Mouse (Mus musculus): ENCODE results near the gene Idh1. TPM values are rescaled to one million over a fixed set of nuclear protein-coding genes. Genes with fewer than 3 reads are reported as not detected.

Gene Idh1
- total and polyA plus RNA-seq, 2 experiments from 2014 or later, result 37.6 to 58.5 TPM

- no peak for TF ChIP-seq CTCF (IDR thresholded peaks at IDR 0.05; ENCODE audit: low read depth)
- TF ChIP-seq EP300 (IDR thresholded peaks at IDR 0.05; ENCODE audit: low read depth), result no peak
- DNase-seq (ENCODE audit: low spot score), result no peak
These were observed 9.4 kb downstream of the Idh1 start for GRCm38 (mm10) chr1:65176912-65177311.

GRCm38 (mm10) chr1:65176171-65176570, 10.1 kb downstream of the Idh1 start:
- H3K36me3 ChIP-seq (replicated peaks; ENCODE audit: control insufficient read depth, insufficient read depth, low read length), result peaks cover 28% of the 10 kb centered on the region
- H3K9ac ChIP-seq (replicated peaks; ENCODE audit: low read depth, low read length), result no peak overlapping the region
- WGBS, result 67% methylated on average over 4 of the region's 4 CpGs
- H3K4me2 ChIP-seq (ENCODE audit: low read depth, low read length), result no peak overlapping the region
- no peak overlapping the region for H3K4me3 ChIP-seq (ENCODE audit: low read depth, low read length)
- no peak for DNase-seq (ENCODE audit: low spot score)
- peaks cover 9% of the 10 kb centered on the region; the same call in 1 of the 2 replicates for H3K4me1 ChIP-seq (ENCODE audit: control insufficient read depth, insufficient read depth)
- no peak for ATAC-seq (ENCODE audit: insufficient read depth, low read depth)
- no peaks in the 10 kb centered on the region for H3K9me3 ChIP-seq (replicated peaks; ENCODE audit: control insufficient read depth, low read length)
- H3K27ac ChIP-seq (ENCODE audit: low read depth), result no peak overlapping the region
- TF ChIP-seq EP300 (IDR thresholded peaks at IDR 0.05; ENCODE audit: low read depth), result no peak
- no peak for TF ChIP-seq CTCF (IDR thresholded peaks at IDR 0.05; ENCODE audit: low read depth)
- H3K27me3 ChIP-seq (ENCODE audit: control insufficient read depth, insufficient read depth, low read length), result no peaks in the 10 kb centered on the region

More at GRCm38 (mm10) chr1:65176912-65177311, 9.4 kb downstream of the Idh1 start:
- no peaks in the 10 kb centered on the region for H3K9me3 ChIP-seq (replicated peaks; ENCODE audit: control insufficient read depth, low read length)
- no peak overlapping the region for H3K4me3 ChIP-seq (ENCODE audit: low read depth, low read length)
- 38% methylated on average over 5 of the region's 5 CpGs for WGBS
- H3K9ac ChIP-seq (replicated peaks; ENCODE audit: low read depth, low read length), result no peak overlapping the region
- H3K36me3 ChIP-seq (replicated peaks; ENCODE audit: control insufficient read depth, insufficient read depth, low read length), result peaks cover 22% of the 10 kb centered on the region
- no peak for ATAC-seq (ENCODE audit: insufficient read depth, low read depth)
- H3K4me2 ChIP-seq (ENCODE audit: low read depth, low read length), result no peak overlapping the region
- no peak overlapping the region for H3K27ac ChIP-seq (ENCODE audit: low read depth)
- no peaks in the 10 kb centered on the region for H3K27me3 ChIP-seq (ENCODE audit: control insufficient read depth, insufficient read depth, low read length)
- H3K4me1 ChIP-seq (ENCODE audit: control insufficient read depth, insufficient read depth), result peaks cover 9% of the 10 kb centered on the region; the same call in 1 of the 2 replicates

- ATAC-seq (ENCODE audit: insufficient read depth, low read depth), result no peak
- H3K36me3 ChIP-seq (replicated peaks; ENCODE audit: control insufficient read depth, insufficient read depth, low read length), result peaks cover 51% of the 10 kb centered on the region
- WGBS, result 94% methylated on average over 2 of the region's 2 CpGs
- no peak for DNase-seq (ENCODE audit: low spot score)
- no peak overlapping the region for H3K27ac ChIP-seq (ENCODE audit: low read depth)
- peaks cover 9% of the 10 kb centered on the region; the same call in 1 of the 2 replicates for H3K4me1 ChIP-seq (ENCODE audit: control insufficient read depth, insufficient read depth)
- H3K4me2 ChIP-seq (ENCODE audit: low read depth, low read length), result no peak overlapping the region
- H3K9ac ChIP-seq (replicated peaks; ENCODE audit: low read depth, low read length), result no peak overlapping the region
- no peaks in the 10 kb centered on the region for H3K9me3 ChIP-seq (replicated peaks; ENCODE audit: control insufficient read depth, low read length)
- H3K27me3 ChIP-seq (ENCODE audit: control insufficient read depth, insufficient read depth, low read length), result no peaks in the 10 kb centered on the region
- TF ChIP-seq CTCF (IDR thresholded peaks at IDR 0.05; ENCODE audit: low read depth) (no peak), EP300 (IDR thresholded peaks at IDR 0.05; ENCODE audit: low read depth) (no peak)
- no peak overlapping the region for H3K4me3 ChIP-seq (ENCODE audit: low read depth, low read length)
These were observed 12.6 kb downstream of the Idh1 start for GRCm38 (mm10) chr1:65173716-65174115.

GRCm38 (mm10) chr1:65171579-65171978, 14.7 kb downstream of the Idh1 start:
- Histone ChIP-seq H3K9me3 (replicated peaks; ENCODE audit: control insufficient read depth, low read length) (no peaks in the 10 kb centered on the region), H3K4me2 (ENCODE audit: low read depth, low read length) (no peak overlapping the region), H3K27ac (ENCODE audit: low read depth) (no peak overlapping the region), H3K4me3 (ENCODE audit: low read depth, low read length) (no peak overlapping the region), H3K4me1 (ENCODE audit: control insufficient read depth, insufficient read depth) (peaks cover 5% of the 10 kb centered on the region; the same call in 1 of the 2 replicates), H3K27me3 (ENCODE audit: control insufficient read depth, insufficient read depth, low read length) (no peaks in the 10 kb centered on the region), H3K9ac (replicated peaks; ENCODE audit: low read depth, low read length) (no peak overlapping the region), H3K36me3 (replicated peaks; ENCODE audit: control insufficient read depth, insufficient read depth, low read length) (peaks cover 73% of the 10 kb centered on the region)
- 86% methylated on average over 4 of the region's 4 CpGs for WGBS
- DNase-seq (ENCODE audit: low spot score) (no peak), ATAC-seq (ENCODE audit: insufficient read depth, low read depth) (no peak)
- no peak for TF ChIP-seq EP300 (IDR thresholded peaks at IDR 0.05; ENCODE audit: low read depth)
- no peak for TF ChIP-seq CTCF (IDR thresholded peaks at IDR 0.05; ENCODE audit: low read depth)

- Histone ChIP-seq H3K27me3 (ENCODE audit: control insufficient read depth, insufficient read depth, low read length) (no peaks in the 10 kb centered on the region), H3K27ac (ENCODE audit: low read depth) (no peak overlapping the region), H3K4me1 (ENCODE audit: control insufficient read depth, insufficient read depth) (no peaks in the 10 kb centered on the region), H3K9me3 (replicated peaks; ENCODE audit: control insufficient read depth, low read length) (no peaks in the 10 kb centered on the region), H3K9ac (replicated peaks; ENCODE audit: low read depth, low read length) (no peak overlapping the region), H3K4me3 (ENCODE audit: low read depth, low read length) (no peak overlapping the region), H3K4me2 (ENCODE audit: low read depth, low read length) (no peak overlapping the region), H3K36me3 (replicated peaks; ENCODE audit: control insufficient read depth, insufficient read depth, low read length) (peaks cover 89% of the 10 kb centered on the region)
- no peak for ATAC-seq (ENCODE audit: insufficient read depth, low read depth)
- TF ChIP-seq EP300 (IDR thresholded peaks at IDR 0.05; ENCODE audit: low read depth) (no peak), CTCF (IDR thresholded peaks at IDR 0.05; ENCODE audit: low read depth) (no peak)
- no peak for DNase-seq (ENCODE audit: low spot score)
- 81% methylated on average over 5 of the region's 5 CpGs for WGBS
These were observed 16.4 kb downstream of the Idh1 start for GRCm38 (mm10) chr1:65169947-65170346.

- ATAC-seq (ENCODE audit: insufficient read depth, low read depth), result no peak
- WGBS, result 86% methylated on average over 7 of the region's 7 CpGs
- TF ChIP-seq EP300 (IDR thresholded peaks at IDR 0.05; ENCODE audit: low read depth) (no peak), CTCF (IDR thresholded peaks at IDR 0.05; ENCODE audit: low read depth) (no peak)
These were observed 16.8 kb downstream of the Idh1 start for GRCm38 (mm10) chr1:65169536-65169935.

More at GRCm38 (mm10) chr1:65169536-65169935, 16.8 kb downstream of the Idh1 start:
- no peaks in the 10 kb centered on the region for H3K27me3 ChIP-seq (ENCODE audit: control insufficient read depth, insufficient read depth, low read length)
- no peaks in the 10 kb centered on the region for H3K4me1 ChIP-seq (ENCODE audit: control insufficient read depth, insufficient read depth)
- no peak overlapping the region for H3K27ac ChIP-seq (ENCODE audit: low read depth)
- DNase-seq (ENCODE audit: low spot score), result no peak
- H3K4me3 ChIP-seq (ENCODE audit: low read depth, low read length), result no peak overlapping the region
- H3K9me3 ChIP-seq (replicated peaks; ENCODE audit: control insufficient read depth, low read length), result no peaks in the 10 kb centered on the region
- no peak overlapping the region for H3K9ac ChIP-seq (replicated peaks; ENCODE audit: low read depth, low read length)
- no peak overlapping the region for H3K4me2 ChIP-seq (ENCODE audit: low read depth, low read length)
- peaks cover 90% of the 10 kb centered on the region for H3K36me3 ChIP-seq (replicated peaks; ENCODE audit: control insufficient read depth, insufficient read depth, low read length)
